Mouse (Mus musculus) adrenal gland, postnatal 4 days (tissue): ENCODE measurements around the gene Prickle1. TPM values are rescaled to one million over a fixed set of nuclear protein-coding genes. Genes with fewer than 3 reads are reported as not detected.

ENCODE experiments used
- DNase-seq, 2 experiments: peaks; one replicate each; pipeline ENCODE4 v3.0.0; 2021 to 2022; ENCODE audit warnings: low spot score in 2 of 2, mixed read lengths in 2 of 2
- total RNA-seq, 2 experiments: library from RNA; stranded (reverse); gene quantifications; 2 replicates each; pipeline ENCODE4 v1.2.3; 2021

Gene Prickle1
- total RNA-seq, 2 experiments from 2014 or later = 30.2 to 30.4 TPM

- no peak for DNase-seq
These were observed 83.3 kb downstream of the Prickle1 start for GRCm38 (mm10) chr15:93512437-93512836.

- no peak for DNase-seq
These were observed 84.9 kb downstream of the Prickle1 start for GRCm38 (mm10) chr15:93510690-93511336.

- DNase-seq = no peak
These were observed 90.9 kb downstream of the Prickle1 start for GRCm38 (mm10) chr15:93504808-93505207.

GRCm38 (mm10) chr15:93503201-93503745 is 92.4 kb downstream of the Prickle1 start:
- no peak for DNase-seq

GRCm38 (mm10) chr15:93502703-93503102 is 93.0 kb downstream of the Prickle1 start:
- DNase-seq = no peak

- no peak for DNase-seq
These were observed 95.8 kb downstream of the Prickle1 start for GRCm38 (mm10) chr15:93499866-93500265.

GRCm38 (mm10) chr15:93494700-93495099 is 101.0 kb downstream of the Prickle1 start:
- no peak for DNase-seq

GRCm38 (mm10) chr15:93489597-93489996 is 106.1 kb downstream of the Prickle1 start:
- no peak for DNase-seq

- no peak for DNase-seq
These were observed 109.6 kb downstream of the Prickle1 start for GRCm38 (mm10) chr15:93486066-93486465.

- DNase-seq = no peak
These were observed 110.4 kb downstream of the Prickle1 start for GRCm38 (mm10) chr15:93485252-93485651.

- no peak for DNase-seq
These were observed 111.4 kb downstream of the Prickle1 start for GRCm38 (mm10) chr15:93484261-93484710.

GRCm38 (mm10) chr15:93481112-93481511 is 114.6 kb downstream of the Prickle1 start:
- DNase-seq = no peak

GRCm38 (mm10) chr15:93479445-93479844 is 116.2 kb downstream of the Prickle1 start:
- no peak for DNase-seq

GRCm38 (mm10) chr15:93478676-93479075 is 117.0 kb downstream of the Prickle1 start:
- DNase-seq = no peak

GRCm38 (mm10) chr15:93477729-93478128 is 118.0 kb downstream of the Prickle1 start:
- DNase-seq = no peak

- no peak for DNase-seq
These were observed 120.0 kb downstream of the Prickle1 start for GRCm38 (mm10) chr15:93475688-93476087.

- DNase-seq = no peak
These were observed 121.4 kb downstream of the Prickle1 start for GRCm38 (mm10) chr15:93474277-93474676.

- DNase-seq = no peak
These were observed 123.6 kb downstream of the Prickle1 start for GRCm38 (mm10) chr15:93472089-93472488.

- no peak for DNase-seq
These were observed 124.0 kb downstream of the Prickle1 start for GRCm38 (mm10) chr15:93471651-93472050.

- no peak for DNase-seq
These were observed 134.6 kb downstream of the Prickle1 start for GRCm38 (mm10) chr15:93461066-93461465.

- DNase-seq = no peak
These were observed 136.3 kb downstream of the Prickle1 start for GRCm38 (mm10) chr15:93459422-93459821.

GRCm38 (mm10) chr15:93456005-93456404 is 139.7 kb downstream of the Prickle1 start:
- no peak for DNase-seq

- no peak for DNase-seq
These were observed 142.4 kb downstream of the Prickle1 start for GRCm38 (mm10) chr15:93453296-93453695.
